Mouse (Mus musculus): ENCODE data around the gene Edc4.

The Edc4 gene

DNA sequence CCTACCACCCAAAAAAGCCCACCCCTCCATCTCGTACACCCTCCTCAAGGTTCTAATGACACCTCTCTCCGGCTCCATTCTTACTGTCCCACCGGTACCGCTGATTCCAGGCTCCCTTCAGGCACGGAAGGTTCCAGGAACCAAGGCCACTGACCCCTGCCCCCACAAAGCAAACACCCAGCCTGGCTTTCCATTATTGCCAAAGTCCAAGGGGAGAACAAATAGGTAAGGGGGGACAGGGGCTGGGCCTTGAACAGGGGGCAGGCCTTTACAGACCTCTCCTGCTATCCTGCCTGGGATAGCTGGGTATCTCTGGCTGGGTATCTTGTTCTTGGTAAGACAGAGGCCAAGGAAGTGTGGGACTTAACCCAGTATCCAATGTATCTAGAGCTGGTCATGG lies 61.9 kb downstream of the Edc4 start:
- no peak for DNase-seq (ENCODE audit: low spot score)

DNA sequence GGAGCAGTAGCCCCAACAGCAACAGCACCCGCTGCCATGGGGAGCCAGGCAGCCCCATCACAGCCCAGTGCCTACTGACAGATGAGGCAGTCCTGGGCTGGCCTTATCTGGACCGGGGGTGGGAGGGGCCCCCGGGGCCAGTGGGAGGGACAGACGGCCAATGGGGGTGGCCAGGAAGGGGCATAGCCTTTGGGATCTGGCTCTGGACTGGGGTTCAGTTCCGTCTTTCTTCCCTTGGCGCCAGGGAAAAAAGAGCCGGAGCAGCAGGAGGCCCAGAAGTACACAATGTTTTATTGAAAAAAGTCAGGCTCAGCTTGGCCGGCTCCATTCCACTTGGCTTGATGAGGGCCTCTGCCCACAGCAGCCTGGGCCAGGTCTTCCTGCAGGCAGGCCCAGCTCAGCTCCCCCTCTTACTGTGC lies 62.6 kb downstream of the Edc4 start, which contains the start of gene Lcat:
Gene Lcat, minus strand, starts transcription at position 62 of the 419 bp plus-strand sequence.
- DNase-seq (ENCODE audit: low spot score) = no peak

Data from urinary bladder, postnatal 14 days (tissue).